Mouse (Mus musculus) heart, postnatal 14 days (tissue): ENCODE results near the gene Mcpt4. TPM values are rescaled to one million over a fixed set of nuclear protein-coding genes. Genes with fewer than 3 reads are reported as not detected.

Source experiments
- microRNA-seq, 2 experiments: library from miRNA; unstranded; fragments of <30 nt; microRNA quantifications; one replicate each; pipeline ENCODE4 v1.2.0; 2021 to 2022
- total RNA-seq, 2 experiments: library from RNA; stranded (reverse); gene quantifications; 2 replicates each; pipeline ENCODE4 v1.2.3; 2021

Mcpt4 gene
- total RNA-seq, 2 experiments from 2014 or later: 2.8 to 3.2 TPM

Small RNA genes lying within 50 kb of the gene (microRNA-seq; reads per million reads assigned to microRNA genes)
- 0 reads per million in 2 experiments for gene Mir6949

Other genes with a start within 250 kb of the Mcpt4 start
- 1 to 10 TPM; 7.0 to 9.2 TPM for gene Nfatc4, start 239.2 kb downstream of the Mcpt4 start, total RNA-seq
- 10 to 100 TPM; 13.6 to 15.8 TPM for gene Nynrin, start 208.3 kb downstream of the Mcpt4 start, total RNA-seq
- under 1 TPM; 0.10 TPM for gene Cbln3, start 177.9 kb downstream of the Mcpt4 start, total RNA-seq
- gene Khnyn, start 177.4 kb downstream of the Mcpt4 start, total RNA-seq: 10 to 100 TPM; 13.4 to 14.3 TPM
- 10 to 100 TPM; 71.5 to 78.4 TPM for gene Sdr39u1, start 162.0 kb downstream of the Mcpt4 start, total RNA-seq
- 1 to 10 TPM; 4.4 to 5.1 TPM for gene Cma1, start 117.6 kb downstream of the Mcpt4 start, total RNA-seq
- not detected for gene Cma2, start 111.3 kb downstream of the Mcpt4 start, total RNA-seq
- gene Mcpt1, start 44.3 kb downstream of the Mcpt4 start, total RNA-seq: not detected
- gene Mcpt9, start 31.8 kb downstream of the Mcpt4 start, total RNA-seq: not detected
- gene Mcpt2, start 20.3 kb downstream of the Mcpt4 start, total RNA-seq: not detected
- not detected for gene Mcpt8, start 23.0 kb upstream of the Mcpt4 start, total RNA-seq
- gene Ctsg, start 40.3 kb upstream of the Mcpt4 start, total RNA-seq: not detected
- gene Gzme, start 58.3 kb upstream of the Mcpt4 start, total RNA-seq: not detected
- not detected for gene Gzmd, start 70.3 kb upstream of the Mcpt4 start, total RNA-seq
- not detected for gene Gzmg, start 97.3 kb upstream of the Mcpt4 start, total RNA-seq
- gene Gzmn, start 112.3 kb upstream of the Mcpt4 start, total RNA-seq: not detected
- gene Gzmf, start 149.1 kb upstream of the Mcpt4 start, total RNA-seq: not detected
- not detected for gene Gzmc, start 172.3 kb upstream of the Mcpt4 start, total RNA-seq
- gene Gzmb, start 199.9 kb upstream of the Mcpt4 start, total RNA-seq: not detected